Mouse (Mus musculus): ENCODE measurements around the gene Invs.

DNA sequence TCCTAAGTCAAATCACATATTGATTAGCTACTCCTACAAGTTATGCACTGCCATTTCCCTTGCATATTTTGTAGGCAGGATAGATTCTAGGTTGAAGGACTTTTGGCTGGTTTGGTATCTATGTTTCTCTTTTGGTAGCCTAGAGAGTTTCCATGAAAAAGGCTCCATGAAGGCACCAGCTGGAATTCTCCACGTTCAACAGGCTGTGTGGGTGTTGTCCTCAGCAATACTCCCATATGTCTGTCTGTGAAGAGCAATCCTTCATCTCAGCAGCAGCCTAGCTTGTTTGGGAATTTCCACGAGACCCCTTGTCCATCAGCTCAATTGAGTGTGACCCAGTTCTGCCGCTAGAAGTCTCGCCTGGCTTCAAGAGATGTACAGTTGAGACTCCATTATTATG is 63.1 kb downstream of the Invs start:
- TF ChIP-seq POLR2A (IDR thresholded peaks at IDR 0.05; ENCODE audit: borderline replicate concordance, extremely low read depth, low read depth, low read length) = no peak
- no peak for TF ChIP-seq CTCF (IDR thresholded peaks at IDR 0.05; ENCODE audit: insufficient read depth, low read length)
